Mouse (Mus musculus) left cerebral cortex, adult 18-20 months (tissue): ENCODE measurements at regions not wholly inside any gene's neighbourhood (a gene's known extent, or its start where the extent isn't known, plus 50 kb on each side); places are given as distances from the start of the nearest gene placed in this dataset.
A peak's percentile ranks its signal among the peaks of the same experiment; 100 is the strongest.

ENCODE experiments used
- DNase-seq, 2 experiments: peaks; one replicate each; pipeline ENCODE4 v3.0.0; 2021 to 2022; ENCODE audit warnings: low spot score in 2 of 2, mixed read lengths in 1 of 2

GRCm38 (mm10) chr10:56453578-56454069 is 76.5 kb downstream of the Gja1 start:
- DNase-seq, result no peak

- no peak for DNase-seq
Measured at GRCm38 (mm10) chr10:56455867-56456468, 78.8 kb downstream of the Gja1 start.

GRCm38 (mm10) chr10:56468537-56468936 is 91.4 kb downstream of the Gja1 start:
- no peak for DNase-seq

GRCm38 (mm10) chr10:56468993-56469712 is 92.0 kb downstream of the Gja1 start:
- peak; percentile 2 to 11 for DNase-seq

GRCm38 (mm10) chr10:56469895-56470294 is 92.8 kb downstream of the Gja1 start:
- DNase-seq, result no peak

- no peak for DNase-seq
Measured at GRCm38 (mm10) chr10:56474951-56475350, 97.8 kb downstream of the Gja1 start.

- no peak for DNase-seq
Measured at GRCm38 (mm10) chr10:56482156-56482716, 105.1 kb downstream of the Gja1 start.

GRCm38 (mm10) chr10:56484931-56485330 is 107.8 kb downstream of the Gja1 start:
- DNase-seq, result no peak

- no peak for DNase-seq
Measured at GRCm38 (mm10) chr10:56485746-56486145, 108.6 kb downstream of the Gja1 start.

- DNase-seq, result no peak
Measured at GRCm38 (mm10) chr10:56486584-56486983, 109.5 kb downstream of the Gja1 start.

GRCm38 (mm10) chr10:56493461-56493860 is 116.3 kb downstream of the Gja1 start:
- DNase-seq, result no peak

- no peak for DNase-seq
Measured at GRCm38 (mm10) chr10:56495352-56495751, 118.2 kb downstream of the Gja1 start.

GRCm38 (mm10) chr10:56519041-56519440 is 141.9 kb downstream of the Gja1 start:
- no peak for DNase-seq

GRCm38 (mm10) chr10:56525791-56526190 is 148.7 kb downstream of the Gja1 start:
- no peak for DNase-seq

GRCm38 (mm10) chr10:56537091-56537490 is 160.0 kb downstream of the Gja1 start:
- DNase-seq, result no peak

- DNase-seq, result no peak
Measured at GRCm38 (mm10) chr10:56539827-56540511, 162.8 kb downstream of the Gja1 start.

- no peak for DNase-seq
Measured at GRCm38 (mm10) chr10:56542106-56542505, 165.0 kb downstream of the Gja1 start.

GRCm38 (mm10) chr10:56545989-56546388 is 168.9 kb downstream of the Gja1 start:
- DNase-seq, result no peak

GRCm38 (mm10) chr10:56546824-56547223 is 169.7 kb downstream of the Gja1 start:
- no peak for DNase-seq

- no peak for DNase-seq
Measured at GRCm38 (mm10) chr10:56547825-56548224, 170.7 kb downstream of the Gja1 start.

GRCm38 (mm10) chr10:56566836-56567442 is 189.8 kb downstream of the Gja1 start:
- no peak for DNase-seq
